Mouse (Mus musculus) myocyte (in vitro differentiated cells): ENCODE data around the gene Kctd4.

Source experiments
- MAX ChIP-seq: IDR thresholded peaks from one replicate; pipeline ENCODE4 v1.6.1; 2011; ENCODE audit warnings: low read depth, mild to moderate bottlenecking, control low read depth
- MYOD1 ChIP-seq, 3 experiments: IDR thresholded peaks; one replicate each; pipeline ENCODE4 v1.6.1; 2011; ENCODE audit warnings: control low read depth in 2 of 3, low read depth in 2 of 3, mild to moderate bottlenecking in 2 of 3, moderate library complexity in 1 of 3; ENCODE audit not compliant: insufficient read length in 2 of 3, control insufficient read depth in 1 of 3
- MYOG ChIP-seq, 3 experiments: IDR thresholded peaks; one replicate each; pipeline ENCODE4 v1.6.1; 2011; ENCODE audit warnings: control low read depth in 2 of 3, low read depth in 2 of 3, mild to moderate bottlenecking in 2 of 3; ENCODE audit not compliant: insufficient read length in 2 of 3, control insufficient read depth in 1 of 3, insufficient read depth in 1 of 3
- POLR2A ChIP-seq: IDR thresholded peaks from one replicate; pipeline ENCODE4 v1.6.1; 2011; ENCODE audit warnings: low read depth, mild to moderate bottlenecking, control low read depth, moderate library complexity; ENCODE audit not compliant: insufficient read length
- USF1 ChIP-seq: IDR thresholded peaks from one replicate; pipeline ENCODE4 v1.6.1; 2011; ENCODE audit warnings: low read depth, mild to moderate bottlenecking, control low read depth, moderate library complexity

GRCm38 (mm10) chr14:76001781-76002180 is 47.0 kb downstream of the Kctd4 start:
- no peak for TF ChIP-seq POLR2A
- no peak for TF ChIP-seq MYOG (IDR thresholded peaks at IDR 0.05; ENCODE audit: control insufficient read depth in 1 of 3, insufficient read depth in 1 of 3, insufficient read length in 2 of 3, low read depth in 2 of 3)
- TF ChIP-seq MAX = no peak
- no peak for TF ChIP-seq MYOD1 (IDR thresholded peaks at IDR 0.05; ENCODE audit: control insufficient read depth in 1 of 3, insufficient read length in 2 of 3, low read depth in 2 of 3)
- no peak for TF ChIP-seq USF1
